Mouse (Mus musculus) C2C12 (cell line): ENCODE data around the gene Ak7.

Experiments used
- CEBPB ChIP-seq: IDR thresholded peaks from one replicate; pipeline ENCODE4 v1.6.1; 2011; ENCODE audit warnings: low read depth, mild to moderate bottlenecking, control low read depth, moderate library complexity
- CTCF ChIP-seq: IDR thresholded peaks from one replicate; pipeline ENCODE4 v1.5.1; 2011; ENCODE audit not compliant: control insufficient read depth, insufficient read depth, insufficient read length
- FOSL1 ChIP-seq: IDR thresholded peaks from one replicate; pipeline ENCODE4 v1.8.0; 2011; ENCODE audit warnings: mild to moderate bottlenecking, low read length; ENCODE audit not compliant: poor library complexity, insufficient read depth, severe bottlenecking
- MAX ChIP-seq: IDR thresholded peaks from one replicate; pipeline ENCODE4 v1.6.1; 2011; ENCODE audit warnings: mild to moderate bottlenecking, control low read depth
- MYOG ChIP-seq: IDR thresholded peaks from one replicate; pipeline ENCODE4 v1.6.1; 2011; ENCODE audit not compliant: control insufficient read depth, insufficient read length; ENCODE audit errors: extremely low read depth
- USF1 ChIP-seq: IDR thresholded peaks from one replicate; pipeline ENCODE4 v1.6.1; 2011; ENCODE audit warnings: low read depth, mild to moderate bottlenecking, control low read depth, moderate library complexity

GRCm38 (mm10) chr12:105813957-105814356, 108.2 kb downstream of the Ak7 start:
- TF ChIP-seq CTCF = no peak
- no peak for TF ChIP-seq MAX
- no peak for TF ChIP-seq MYOG
- no peak for TF ChIP-seq USF1
- no peak for TF ChIP-seq FOSL1
- no peak for TF ChIP-seq CEBPB
